In the genomic region with DNA sequence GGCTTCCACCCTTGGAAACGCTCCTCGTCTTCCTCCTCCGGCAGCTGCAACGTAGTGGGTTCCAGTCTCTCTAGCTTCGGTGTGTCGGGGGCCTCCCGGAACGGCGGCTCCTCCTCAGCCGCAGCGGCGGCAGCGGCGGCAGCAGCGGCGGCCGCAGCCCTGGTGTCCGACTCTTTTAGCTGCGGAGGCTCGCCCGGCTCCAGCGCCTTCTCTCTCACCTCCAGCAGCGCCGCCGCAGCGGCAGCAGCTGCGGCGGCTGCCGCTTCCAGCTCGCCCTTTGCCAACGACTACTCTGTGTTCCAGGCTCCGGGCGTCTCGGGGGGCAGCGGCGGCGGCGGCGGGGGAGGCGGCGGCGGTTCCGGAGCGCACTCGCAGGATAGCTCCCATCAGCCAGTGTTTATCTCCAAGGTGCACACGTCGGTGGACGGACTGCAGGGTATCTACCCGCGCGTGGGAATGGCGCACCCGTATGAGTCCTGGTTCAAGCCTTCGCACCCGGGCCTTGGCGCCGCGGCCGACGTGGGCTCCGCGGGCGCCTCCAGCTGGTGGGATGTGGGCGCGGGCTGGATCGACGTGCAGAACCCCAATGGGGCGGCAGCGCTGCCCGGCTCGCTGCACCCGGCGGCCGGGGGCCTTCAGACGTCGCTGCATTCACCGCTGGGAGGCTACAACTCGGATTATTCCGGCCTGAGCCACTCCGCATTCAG, we compare ENCODE assay signal across 9 mouse cellular contexts. TPM values are rescaled to one million over a fixed set of nuclear protein-coding genes. Genes with fewer than 3 reads are reported as not detected.
DNase-seq lines count a peak whose midpoint lies in the region; ATAC-seq and TF ChIP-seq lines count a peak whose summit lies in the region.
"Had no signal": no experiment of that assay in that cellular context is flagged by ENCODE, and none has a peak within 500 bp of the region (broad histone marks: within the 10 kb centered on the region; RNA-seq: fewer than 3 reads in every experiment).

No protein-coding gene starts in this region.

- TF ChIP-seq EP300 in heart, postnatal 0 days (IDR thresholded peaks at IDR 0.05; ENCODE audit: low read depth), result no peak
- TF ChIP-seq EP300 in liver, postnatal 0 days (IDR thresholded peaks at IDR 0.05; ENCODE audit: low read depth), result no peak

- DNase-seq in layer of hippocampus, adult 2 months (ENCODE audit: low spot score in 2 of 2), result no peak
- no peak for DNase-seq in layer of hippocampus, postnatal 25 days (ENCODE audit: extremely low spot score in 1 of 2, low spot score in 1 of 2)
- peak; percentile 50 for DNase-seq in embryo, embryonic 10.5 days (ENCODE audit: low spot score)
- DNase-seq in heart, postnatal 0 days (ENCODE audit: low spot score), result no peak
- peak; percentile 29 for DNase-seq in liver, postnatal 0 days
- no peak for DNase-seq in right cerebral cortex, postnatal 25 days
- no peak for DNase-seq in left cerebral cortex, postnatal 10 days (ENCODE audit: extremely low spot score in 1 of 2, low spot score in 2 of 2)

- no peak overlapping the region for H3K27ac ChIP-seq in layer of hippocampus, adult 2 months
- no peak overlapping the region for H3K27ac ChIP-seq in heart, postnatal 0 days (ENCODE audit: low read depth)
- H3K27ac ChIP-seq in liver, postnatal 0 days (ENCODE audit: low read depth), result no peak overlapping the region
- H3K27ac ChIP-seq: macrophage had no signal

- intact Hi-C loops in left cerebral cortex, postnatal 10 days (cut with DNase I), result loop anchor here (10.0 kb wide), 1 partner anchor 184 kb away; no protein-coding TSS in a partner anchor

- H3K27me3 ChIP-seq in heart, postnatal 0 days (ENCODE audit: control insufficient read depth, insufficient read depth, low read length), result peaks cover 95% of the 10 kb centered on the region
- peaks cover 95% of the 10 kb centered on the region for H3K27me3 ChIP-seq in liver, postnatal 0 days (ENCODE audit: insufficient read depth, low read length)

- no peaks in the 10 kb centered on the region for H3K9me3 ChIP-seq in heart, postnatal 0 days (replicated peaks; ENCODE audit: control insufficient read depth, low read length)
- no peaks in the 10 kb centered on the region for H3K9me3 ChIP-seq in liver, postnatal 0 days (ENCODE audit: low read length)

- peak; percentile 37 for TF ChIP-seq CTCF in layer of hippocampus, adult 2 months (conservative IDR thresholded peaks at IDR 0.05)
- TF ChIP-seq CTCF in heart, postnatal 0 days (IDR thresholded peaks at IDR 0.05; ENCODE audit: low read depth), result no peak
- TF ChIP-seq CTCF in liver, postnatal 0 days (IDR thresholded peaks at IDR 0.05; ENCODE audit: low read depth), result 0 out of 2 replicates have a peak, but pooled peaks have one; percentile 13

- no peak overlapping the region for H3K9ac ChIP-seq in heart, postnatal 0 days (replicated peaks; ENCODE audit: low read depth, low read length)
- no peak overlapping the region for H3K9ac ChIP-seq in liver, postnatal 0 days (replicated peaks)

- peak overlapping the region; percentile 87 for H3K4me2 ChIP-seq in heart, postnatal 0 days (ENCODE audit: low read depth, low read length)
- H3K4me2 ChIP-seq in liver, postnatal 0 days (ENCODE audit: low read depth, low read length), result peak overlapping the region; percentile 82

- peak overlapping the region; percentile 30 for H3K4me3 ChIP-seq in layer of hippocampus, adult 2 months
- H3K4me3 ChIP-seq in heart, postnatal 0 days (ENCODE audit: low read depth, low read length), result peak overlapping the region; percentile 43
- peak overlapping the region; percentile 53 for H3K4me3 ChIP-seq in liver, postnatal 0 days (ENCODE audit: low read depth, low read length)

- no peak for ATAC-seq in heart, postnatal 0 days (ENCODE audit: insufficient read depth, low read depth)
- ATAC-seq in liver, postnatal 0 days, result peak; percentile 25; the same call in 1 of the 2 replicates
- ATAC-seq in megakaryocyte-erythroid progenitor cell, adult 5-6 weeks (replicated peaks; ENCODE audit: low FRiP score, low TSS enrichment, poor library complexity, severe bottlenecking), result no peak

- WGBS in heart, postnatal 0 days, result under 1% methylated on average over 79 of the region's 80 CpGs
- 3% methylated on average over 67 of the region's 80 CpGs for WGBS in liver, postnatal 0 days (ENCODE audit: insufficient replicate concordance)

- no peaks in the 10 kb centered on the region for H3K4me1 ChIP-seq in heart, postnatal 0 days (ENCODE audit: control insufficient read depth, insufficient read depth)
- peaks cover 20% of the 10 kb centered on the region for H3K4me1 ChIP-seq in liver, postnatal 0 days (ENCODE audit: insufficient read depth)

- no peaks in the 10 kb centered on the region for H3K36me3 ChIP-seq in heart, postnatal 0 days (replicated peaks; ENCODE audit: control insufficient read depth, insufficient read depth, low read length)
- no peaks in the 10 kb centered on the region for H3K36me3 ChIP-seq in liver, postnatal 0 days (replicated peaks; ENCODE audit: insufficient read depth, low read length)

RNA-seq across cellular contexts. Expression of gene Sp8, which starts 2.5 kb away (rescaled TPM):
- total RNA-seq in layer of hippocampus, adult 2 months (2021), result 1 to 10 TPM; 1.6 to 2.0 TPM
- total RNA-seq in layer of hippocampus, postnatal 25 days (2021), result 1 to 10 TPM; 1.5 to 2.6 TPM
- not detected in 2 replicates for total RNA-seq in heart, postnatal 0 days (2014; rRNA removed; ENCODE audit: low replicate concordance)
- not detected in 2 replicates for polyA plus RNA-seq in heart, postnatal 0 days (2015; fragmentation: Nextera tagmentation; extraction: Ambion mirVana)
- polyA plus RNA-seq in liver, postnatal 0 days (2015; fragmentation: Nextera tagmentation; extraction: Ambion mirVana), result not detected in 2 replicates
- total RNA-seq in left cerebral cortex, postnatal 10 days (2021), result 1 to 10 TPM; 2.5 to 4.0 TPM
- total RNA-seq in megakaryocyte-erythroid progenitor cell, adult 5-6 weeks (2014; fragmentation: Nextera tagmentation), result not detected in 2 replicates
- total RNA-seq in megakaryocyte-erythroid progenitor cell, adult 5-6 weeks (2017), result not detected in 2 replicates
- polyA plus RNA-seq: macrophage had no signal

Comparison
In these comparisons a context has a peak if more than half of its experiments do, and no peak if none do; other contexts are left out.
1. DNase-seq: peak in embryo, embryonic 10.5 days (single experiment) and liver, postnatal 0 days (single experiment); none in layer of hippocampus, adult 2 months (0 of 2), layer of hippocampus, postnatal 25 days (0 of 2), heart, postnatal 0 days (single experiment), right cerebral cortex, postnatal 25 days (single experiment) and left cerebral cortex, postnatal 10 days (0 of 2).
2. Peak in every context shown above with its lines, with median percentiles within 50 percentile points of each other: H3K4me3 ChIP-seq.